Mouse (Mus musculus): ENCODE measurements at regions not wholly inside any gene's neighbourhood (a gene's known extent, or its start where the extent isn't known, plus 50 kb on each side); places are given as distances from the start of the nearest gene placed in this dataset.

DNA sequence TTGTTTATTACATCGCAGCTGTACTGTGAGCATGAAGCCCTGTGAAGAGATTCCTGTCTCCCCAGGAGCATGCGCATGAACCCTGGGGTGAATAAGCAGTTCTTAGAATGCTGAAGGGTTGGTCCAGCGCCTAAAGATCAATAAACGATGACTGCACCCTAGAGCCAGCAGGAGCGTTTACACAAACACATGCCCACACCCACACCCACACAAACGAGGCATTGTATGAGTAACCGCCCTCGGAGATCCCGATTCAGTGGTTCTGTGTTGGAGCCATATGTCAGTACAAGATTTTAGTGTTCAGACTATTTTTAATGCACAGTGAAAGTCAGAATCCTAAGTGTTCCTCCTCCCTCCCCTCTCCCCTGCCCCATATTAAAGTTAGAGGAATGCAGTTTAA is 57.3 kb downstream of the Edn1 start:
- DNase-seq (ENCODE audit: extremely low spot score in 1 of 2, low spot score in 1 of 2): no peak

DNA sequence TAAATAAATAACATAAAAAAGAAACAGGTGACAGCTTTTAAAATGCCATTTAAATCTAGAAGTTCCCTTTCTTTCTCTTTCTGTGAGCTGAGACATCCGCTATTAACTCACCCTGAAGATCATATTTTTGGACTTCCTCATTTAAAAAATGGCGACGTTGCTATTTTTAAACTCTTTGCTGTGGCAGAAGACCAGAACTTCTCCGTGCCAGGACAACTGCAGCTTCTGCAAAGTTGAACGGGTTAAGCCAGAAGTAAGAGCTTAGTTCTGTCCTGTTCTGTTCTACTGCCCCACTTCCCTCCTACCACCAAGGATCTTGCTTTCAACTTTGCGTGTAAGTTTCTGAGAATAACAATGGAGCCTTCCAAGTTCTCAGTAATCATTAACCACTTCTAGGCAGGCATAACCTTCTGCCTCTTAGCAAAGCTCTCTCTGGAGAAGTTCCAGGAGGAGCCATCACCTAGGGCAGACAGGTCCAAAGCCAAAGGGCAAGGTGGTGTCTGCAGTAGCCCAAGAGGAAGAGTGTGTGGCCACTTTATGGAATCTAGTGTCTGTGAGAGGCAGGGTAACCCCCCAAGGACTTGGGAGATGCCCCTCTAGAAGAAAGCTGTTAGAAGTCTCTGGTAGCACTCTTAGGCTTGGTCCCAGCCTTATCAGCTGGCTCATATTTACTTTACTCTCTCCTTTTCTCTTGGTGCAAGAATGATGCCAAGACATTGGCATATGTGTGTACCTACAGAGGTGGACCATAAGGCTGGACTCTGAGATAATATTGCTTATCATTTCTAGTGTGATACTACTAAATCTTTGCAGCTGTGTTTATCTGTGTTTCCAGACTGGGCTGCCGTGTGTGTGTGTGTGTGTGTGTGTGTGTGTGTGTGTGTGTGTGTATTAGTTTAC is 66.6 kb downstream of the Edn1 start:
- no peak for DNase-seq (ENCODE audit: extremely low spot score in 1 of 2, low spot score in 1 of 2)

DNA sequence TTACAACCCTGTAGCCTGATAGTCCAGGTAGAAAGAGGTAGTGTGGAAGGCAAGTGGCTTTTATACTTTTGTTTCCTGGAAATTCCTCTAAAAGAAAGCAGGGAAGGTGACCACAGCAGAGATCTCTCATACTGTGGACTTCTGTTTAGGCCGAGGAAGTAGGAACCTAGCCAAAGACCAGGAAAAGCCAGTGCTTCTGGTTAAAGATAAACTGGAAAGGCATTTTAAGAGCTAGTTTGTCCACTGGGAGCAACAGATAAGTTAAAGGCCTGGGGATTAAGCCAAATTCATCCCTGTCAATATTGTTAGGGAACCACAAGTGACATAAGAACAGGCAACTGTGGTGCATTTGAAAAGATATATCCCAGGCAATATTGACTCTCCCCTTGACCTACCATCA is 68.5 kb downstream of the Edn1 start:
- no peak for DNase-seq (ENCODE audit: extremely low spot score in 1 of 2, low spot score in 1 of 2)

DNA sequence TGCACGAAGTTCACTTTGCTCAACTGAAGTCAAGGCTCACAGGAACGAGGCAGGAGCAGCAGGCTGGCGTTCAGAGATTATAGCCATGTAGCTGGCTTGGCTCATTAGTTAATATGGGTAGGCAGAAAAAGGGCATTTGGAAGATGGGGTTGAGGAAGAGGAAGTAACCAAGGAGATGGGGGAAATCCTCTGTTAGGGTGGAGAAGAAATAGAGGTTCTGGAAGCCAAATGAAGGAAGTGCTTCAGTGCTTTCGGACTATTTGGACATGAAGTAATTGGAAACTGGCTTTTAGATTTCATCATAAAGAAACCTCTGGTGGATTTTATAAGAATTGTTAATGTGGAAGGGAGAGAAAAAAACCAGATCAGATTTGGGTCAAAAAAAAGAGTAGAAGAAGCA is 70.9 kb downstream of the Edn1 start:
- DNase-seq (ENCODE audit: extremely low spot score in 1 of 2, low spot score in 1 of 2): no peak

DNA sequence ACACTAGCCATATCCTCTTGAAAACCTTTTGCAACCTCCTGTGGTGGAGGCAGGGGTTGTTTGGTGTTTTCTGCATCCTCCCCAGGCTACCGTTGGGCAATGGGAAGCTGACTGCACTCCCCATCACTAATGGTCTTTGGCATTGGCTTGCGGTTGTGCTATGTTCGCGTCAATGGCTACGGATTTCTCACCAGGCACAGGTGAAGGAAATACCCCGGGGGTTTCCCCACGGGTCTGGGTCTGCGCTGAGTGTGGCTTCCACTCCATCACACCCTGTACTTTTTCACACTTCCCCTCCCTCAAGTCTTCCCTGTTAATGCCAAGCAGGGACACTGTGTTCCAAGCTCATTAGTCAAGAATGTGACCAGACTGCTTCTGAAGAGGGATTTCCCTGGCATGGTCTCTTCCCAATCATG is 72.9 kb downstream of the Edn1 start:
- no peak for DNase-seq (ENCODE audit: extremely low spot score in 1 of 2, low spot score in 1 of 2)

DNA sequence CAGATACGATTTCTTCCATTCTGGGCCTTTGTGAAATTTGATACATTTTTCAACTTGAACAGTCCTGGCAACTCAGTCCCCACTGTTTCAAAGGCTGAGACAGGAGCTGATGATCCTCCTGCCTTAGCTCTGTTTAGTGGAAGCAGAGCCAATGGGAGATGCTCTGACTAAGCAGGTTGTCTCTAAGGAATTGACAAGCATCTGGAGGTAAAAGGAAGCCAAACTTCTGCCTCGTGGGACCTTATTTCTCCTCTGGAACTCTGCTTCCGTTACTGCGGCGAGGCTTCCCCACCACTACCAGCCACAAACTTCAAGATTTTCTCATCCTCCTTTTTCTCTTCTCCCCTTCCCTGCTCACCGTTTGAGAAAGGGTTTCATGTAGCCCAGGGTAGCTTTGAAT is 78.4 kb downstream of the Edn1 start:
- DNase-seq (ENCODE audit: extremely low spot score in 1 of 2, low spot score in 1 of 2): no peak

DNA sequence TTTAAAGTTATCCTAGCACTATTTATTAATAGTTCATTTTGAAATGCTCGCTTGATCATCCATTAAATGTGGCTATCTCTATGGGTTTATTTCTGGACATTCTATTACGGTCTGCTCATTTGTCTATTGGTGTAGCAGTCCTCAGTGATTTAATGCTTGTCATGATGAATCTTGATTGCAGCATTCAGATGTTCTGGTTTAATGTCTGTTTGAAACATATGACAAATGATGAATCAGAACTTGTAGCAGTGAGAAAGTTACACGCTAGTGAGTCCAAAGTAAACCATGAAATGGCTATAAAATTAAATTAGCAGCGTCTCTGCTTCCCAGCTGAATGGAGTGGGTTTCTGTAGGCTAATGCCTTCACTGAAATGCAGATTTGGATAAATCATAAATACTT is 81.8 kb downstream of the Edn1 start:
- no peak for DNase-seq (ENCODE audit: extremely low spot score in 1 of 2, low spot score in 1 of 2)

DNA sequence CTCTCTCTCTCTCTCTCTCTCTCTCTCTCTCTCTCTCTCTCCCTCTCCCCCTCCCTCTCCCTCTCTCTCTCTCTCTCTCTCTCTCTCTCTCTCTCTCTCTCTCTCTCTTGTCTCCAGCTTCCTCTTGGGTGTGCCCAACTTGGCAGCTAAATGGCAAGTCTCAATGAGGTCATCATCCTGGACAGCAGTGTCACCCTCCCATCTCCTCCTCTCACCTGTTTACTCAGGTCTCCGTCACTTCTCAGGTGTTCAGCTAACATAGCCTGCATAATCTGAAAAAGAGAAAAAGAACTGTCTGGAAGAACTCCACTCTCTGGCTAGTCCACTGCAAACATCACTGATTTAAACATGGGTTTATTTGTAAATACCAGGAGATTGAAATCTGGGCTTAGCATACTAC is 89.1 kb downstream of the Edn1 start:
- no peak for DNase-seq (ENCODE audit: extremely low spot score in 1 of 2, low spot score in 1 of 2)

DNA sequence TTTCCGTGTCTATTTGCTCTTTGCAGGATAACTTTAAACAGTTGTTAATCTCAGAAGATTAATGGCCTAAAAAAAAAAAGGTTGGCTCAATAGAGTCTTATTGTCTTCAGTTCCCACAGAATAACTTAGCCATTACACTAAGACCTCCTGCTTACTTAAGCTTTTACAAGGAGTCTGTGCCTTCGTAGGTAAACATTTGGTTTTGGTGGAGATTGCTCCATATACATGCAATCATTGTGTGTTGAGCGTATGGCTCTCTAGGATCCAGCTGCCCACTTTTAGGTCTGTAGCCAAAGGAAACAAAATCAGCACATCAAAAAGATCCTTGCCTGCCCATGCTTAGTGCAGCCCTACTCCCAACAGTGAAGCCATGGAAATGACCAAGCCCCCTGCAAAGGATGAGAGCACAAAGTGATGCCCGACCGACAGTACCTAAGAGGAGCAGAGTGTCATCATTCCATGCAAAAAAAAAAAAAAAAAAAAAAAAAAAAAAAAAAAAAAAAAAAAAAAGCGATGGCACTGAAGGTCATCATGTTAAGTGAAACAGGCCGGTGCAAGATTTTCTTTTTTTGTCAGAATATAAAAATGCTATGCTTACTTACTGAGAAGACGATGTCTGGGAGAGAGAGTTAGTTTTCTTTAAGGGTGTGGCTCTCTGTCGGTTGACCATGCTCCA is 90.2 kb downstream of the Edn1 start:
- DNase-seq (ENCODE audit: extremely low spot score in 1 of 2, low spot score in 1 of 2): no peak

DNA sequence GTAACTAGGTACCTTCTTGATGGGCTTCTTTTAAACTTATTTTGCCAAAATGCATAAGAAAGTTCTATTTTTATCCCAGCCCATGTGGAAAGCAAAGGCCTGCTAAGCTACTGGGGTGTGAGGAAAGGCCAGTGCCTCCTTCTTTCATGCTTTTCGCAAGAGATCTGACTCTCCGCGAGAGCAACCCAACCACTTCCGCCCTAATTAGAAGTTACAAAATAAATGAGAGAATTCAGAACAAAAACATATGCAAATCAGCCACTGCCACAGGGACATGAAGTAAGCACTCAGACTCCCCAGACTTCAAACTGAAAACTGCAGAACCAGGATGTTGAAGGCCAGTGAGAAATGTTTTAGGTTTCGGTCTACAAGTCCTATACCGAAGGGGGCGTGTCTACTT is 91.4 kb downstream of the Edn1 start:
- DNase-seq (ENCODE audit: extremely low spot score in 1 of 2, low spot score in 1 of 2): no peak

DNA sequence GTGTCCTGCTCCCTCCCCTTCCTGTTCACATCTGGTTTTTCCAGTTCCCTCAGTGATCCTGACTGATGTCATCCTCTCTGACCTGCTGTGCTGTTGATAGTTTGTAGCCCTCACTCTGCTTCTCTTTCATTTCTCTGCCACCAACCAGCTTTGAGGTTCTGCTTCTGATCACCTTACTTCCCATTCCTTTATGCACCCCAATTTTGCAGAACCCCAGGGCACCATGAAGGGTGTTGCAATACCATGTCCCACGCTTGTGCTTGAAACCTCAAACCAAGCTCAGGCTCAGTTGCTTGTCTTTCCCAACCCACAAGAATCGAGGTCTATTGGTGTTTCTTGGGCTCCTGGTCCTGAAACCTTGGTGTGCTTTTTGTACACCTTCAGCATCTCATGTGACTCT is 93.3 kb downstream of the Edn1 start:
- no peak for DNase-seq (ENCODE audit: extremely low spot score in 1 of 2, low spot score in 1 of 2)

DNA sequence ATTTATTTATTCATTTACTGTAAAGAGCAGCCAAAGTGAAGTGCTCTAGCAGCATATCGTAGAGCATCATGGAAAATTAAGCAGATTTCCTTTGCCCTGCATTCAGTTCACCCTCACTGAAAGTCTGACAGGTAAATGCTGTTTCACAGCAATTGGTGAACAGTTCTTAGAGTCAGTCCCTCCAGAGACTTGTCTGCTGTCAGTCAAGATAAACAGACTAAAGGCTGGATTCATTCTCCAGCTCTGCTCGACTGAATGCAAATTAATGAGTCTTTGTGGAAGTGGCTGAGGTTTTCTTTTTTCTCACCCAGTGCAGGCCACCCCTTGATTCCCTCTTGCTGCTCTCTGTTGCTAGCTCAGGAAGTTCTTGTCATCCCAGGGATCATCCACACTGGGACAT is 100.2 kb downstream of the Edn1 start:
- no peak for DNase-seq (ENCODE audit: extremely low spot score in 1 of 2, low spot score in 1 of 2)

DNA sequence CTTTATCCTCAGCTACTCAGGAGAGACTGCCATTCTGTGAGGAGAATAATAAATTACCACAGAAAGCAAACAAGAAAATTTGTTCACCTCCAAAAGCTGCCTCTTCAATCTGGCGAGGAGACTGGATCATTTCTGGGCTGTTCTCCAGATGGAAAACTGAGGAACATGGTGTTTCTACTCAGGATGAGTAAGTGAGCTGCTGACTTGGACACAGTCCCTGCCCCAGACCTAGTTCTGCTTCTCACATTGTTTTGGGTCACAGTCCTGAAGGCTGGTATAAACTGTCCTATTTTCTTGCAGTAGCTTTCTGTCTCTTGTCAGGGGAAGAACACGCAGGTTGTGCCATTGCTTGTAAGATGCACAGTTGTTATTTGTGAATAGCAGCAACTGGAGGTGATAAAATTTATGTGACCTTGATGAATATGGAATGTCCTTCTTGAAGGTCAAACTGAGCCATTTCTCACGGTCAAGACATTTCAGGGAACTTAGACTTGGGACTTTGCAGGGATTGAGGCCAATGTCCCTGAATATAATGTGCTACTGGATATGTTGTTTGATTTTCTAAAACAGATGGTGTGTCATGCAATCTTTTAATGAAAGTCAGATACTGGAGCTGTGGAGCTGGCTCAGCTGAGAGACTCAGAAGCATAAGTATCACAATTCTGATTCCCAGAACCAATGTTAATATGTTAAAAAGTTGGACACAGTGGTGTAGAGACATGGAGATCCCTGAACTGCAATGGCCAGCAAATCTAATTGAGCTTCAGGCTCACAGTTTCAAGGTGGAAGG is 102.2 kb downstream of the Edn1 start:
- DNase-seq (ENCODE audit: extremely low spot score in 1 of 2, low spot score in 1 of 2): peak; percentile 11 to 12

DNA sequence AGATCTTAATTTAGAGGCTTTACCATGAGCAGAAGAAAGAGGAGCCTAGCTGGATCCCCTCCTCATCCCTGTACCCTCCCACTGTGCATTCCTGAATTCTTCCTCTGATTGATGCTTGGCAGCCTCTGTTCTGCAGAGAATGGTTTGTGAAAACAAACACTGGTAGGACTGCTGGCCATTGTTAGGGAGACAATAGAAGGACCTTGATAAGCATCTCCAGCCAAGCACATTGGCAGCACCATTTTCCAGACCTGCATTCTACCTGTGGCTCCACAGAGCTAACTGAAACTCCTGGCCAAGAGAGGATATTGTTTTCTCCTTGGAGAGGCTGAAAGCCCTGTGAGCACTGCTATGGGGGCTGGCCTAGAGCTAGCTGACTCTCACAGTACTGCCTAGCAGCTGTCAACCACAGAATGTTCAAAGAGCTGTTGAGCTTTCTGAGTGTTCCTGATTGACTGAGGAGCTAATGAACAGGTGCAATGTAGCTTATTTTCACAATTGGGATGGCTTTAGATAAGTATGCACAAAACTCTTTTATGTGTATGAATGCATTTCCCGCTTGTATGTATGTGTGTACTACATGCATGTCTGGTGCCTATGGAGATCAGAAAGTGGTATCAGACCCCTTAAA is 111.5 kb downstream of the Edn1 start:
- no peak for DNase-seq (ENCODE audit: extremely low spot score in 1 of 2, low spot score in 1 of 2)

DNA sequence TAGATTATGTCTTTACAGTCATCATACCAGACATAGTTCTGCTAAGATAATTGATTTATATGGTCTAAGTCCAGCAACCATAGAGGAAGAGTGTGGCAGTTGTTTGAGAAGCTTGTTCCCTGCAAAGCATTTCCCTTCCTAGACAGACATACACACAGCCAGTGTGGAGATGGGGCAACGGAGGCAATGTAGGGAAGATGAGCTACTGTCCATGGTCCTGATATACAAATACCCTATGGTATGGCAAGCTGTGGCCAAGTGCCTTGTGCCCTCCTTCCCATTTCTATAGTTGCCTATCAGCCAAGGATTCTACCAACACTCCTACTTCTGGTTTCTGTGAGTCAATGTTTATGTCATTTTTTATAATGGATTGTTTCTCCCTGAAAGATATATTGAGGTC is 145.6 kb downstream of the Edn1 start:
- DNase-seq (ENCODE audit: extremely low spot score in 1 of 2, low spot score in 1 of 2): no peak

DNA sequence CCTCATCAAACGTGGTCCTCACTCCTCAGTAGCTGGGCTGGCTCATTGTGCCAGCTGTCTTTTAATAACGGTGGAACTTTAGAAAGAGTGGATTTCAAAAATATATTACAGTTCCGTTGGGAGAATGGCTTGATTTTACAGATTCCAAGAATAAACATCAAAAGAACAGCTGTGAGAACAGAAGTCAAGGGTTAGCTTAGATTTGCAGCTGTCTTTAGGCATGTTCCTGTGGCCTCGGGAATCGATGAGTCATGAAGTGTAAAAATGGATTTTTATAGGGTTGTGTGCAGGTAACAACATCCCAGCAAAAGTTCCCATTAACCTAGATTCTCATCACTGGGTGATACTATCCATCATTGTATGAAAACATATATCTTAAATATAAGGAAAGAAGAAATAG is 152.4 kb downstream of the Edn1 start:
- no peak for DNase-seq (ENCODE audit: extremely low spot score in 1 of 2, low spot score in 1 of 2)

DNA sequence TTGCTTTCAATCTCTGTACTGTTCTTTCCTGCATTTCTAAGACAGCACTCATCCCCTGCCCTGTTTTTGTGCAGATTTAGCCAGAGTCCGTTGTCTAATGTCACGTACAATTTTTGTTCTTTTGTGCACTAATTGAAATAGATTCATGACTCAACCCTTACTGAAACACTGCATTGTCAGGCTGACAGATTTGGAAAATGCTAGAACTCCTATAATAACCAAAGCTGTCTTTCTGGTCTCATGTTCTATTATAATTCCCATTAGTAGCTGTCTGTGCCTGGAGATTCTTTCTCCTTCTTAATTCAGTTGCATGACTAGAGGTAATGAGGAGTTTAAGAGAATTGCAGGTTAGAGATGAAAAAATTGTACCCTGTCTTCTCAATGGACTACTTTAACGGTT is 158.6 kb downstream of the Edn1 start:
- DNase-seq (ENCODE audit: extremely low spot score in 1 of 2, low spot score in 1 of 2): no peak

DNA sequence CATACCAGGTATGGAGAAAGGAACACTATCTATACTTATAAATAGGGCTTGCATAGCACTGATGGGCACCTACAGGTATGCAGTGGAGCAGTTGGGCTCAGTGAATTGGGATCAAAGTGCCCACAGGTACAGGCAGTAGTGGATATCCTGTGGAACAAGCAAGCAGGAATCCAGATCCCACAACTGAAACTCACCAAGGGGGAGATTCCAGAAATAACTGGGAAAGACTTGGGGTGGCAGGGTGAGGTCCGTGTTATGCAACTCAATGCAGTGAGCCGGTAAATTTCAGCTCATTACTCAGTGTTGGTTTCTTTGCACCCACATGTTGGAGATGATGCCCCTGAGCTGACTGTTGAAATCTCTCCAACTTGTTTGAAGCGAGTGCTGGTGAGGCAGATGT is 177.5 kb downstream of the Edn1 start:
- no peak for DNase-seq (ENCODE audit: extremely low spot score in 1 of 2, low spot score in 1 of 2)

DNA sequence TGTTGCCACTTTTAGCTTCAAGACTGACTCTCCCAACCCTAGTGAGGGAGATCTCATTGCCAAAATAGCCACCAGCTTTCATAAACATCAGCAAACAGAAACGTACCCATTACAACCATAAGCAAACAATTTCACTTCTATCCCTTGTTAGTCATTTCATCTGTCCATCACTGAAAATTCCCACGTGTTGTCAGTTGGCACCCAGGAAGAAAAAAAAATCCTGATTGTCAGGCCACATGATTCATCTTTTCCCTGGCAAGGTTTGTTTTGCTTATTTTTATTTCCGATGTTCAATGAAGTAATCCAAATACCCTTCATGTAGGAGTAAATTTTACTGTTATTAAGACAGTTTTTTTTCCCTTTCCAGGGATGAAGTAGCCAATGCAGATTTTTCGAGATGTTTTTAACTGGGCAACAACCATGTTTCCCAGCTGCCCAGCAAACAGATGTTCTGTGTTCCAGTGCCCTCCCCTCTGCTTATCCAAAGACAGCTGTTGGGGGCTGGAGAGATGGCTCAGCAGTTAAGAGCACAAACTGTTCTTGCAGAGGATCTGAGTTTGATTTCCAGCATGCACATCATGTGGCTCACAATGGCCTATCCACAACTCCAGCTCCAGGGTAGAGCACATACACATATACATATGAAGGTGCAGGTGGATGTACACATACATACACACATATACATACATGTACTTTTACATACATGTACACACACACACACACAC is 189.3 kb upstream of the Phactr1 start:
- DNase-seq (ENCODE audit: extremely low spot score in 1 of 2, low spot score in 1 of 2): no peak

DNA sequence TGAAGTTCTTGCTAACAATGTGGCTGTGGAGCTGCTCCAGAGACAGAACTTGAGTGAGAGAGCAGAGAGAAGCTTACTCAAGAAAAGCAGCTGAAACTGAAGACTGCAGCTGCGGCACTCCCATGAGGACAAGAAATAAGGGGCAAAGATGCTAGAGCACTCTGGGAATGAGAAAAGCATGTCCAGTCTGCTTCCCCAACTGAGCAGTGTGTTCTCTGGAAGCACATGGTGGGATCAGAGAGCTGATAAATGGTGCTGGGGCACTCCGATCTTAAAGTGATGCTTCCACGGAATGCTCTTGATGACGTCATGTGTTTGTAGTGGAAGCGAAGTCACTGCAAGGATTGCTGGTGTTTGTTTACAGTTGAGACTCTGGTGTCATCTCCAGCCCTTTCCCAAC is 186.1 kb upstream of the Phactr1 start:
- no peak for DNase-seq (ENCODE audit: extremely low spot score in 1 of 2, low spot score in 1 of 2)

All from layer of hippocampus, postnatal 25 days (tissue).